Mouse (Mus musculus): ENCODE measurements around the gene Ints7. TPM values are rescaled to one million over a fixed set of nuclear protein-coding genes. Genes with fewer than 3 reads are reported as not detected.

The Ints7 gene
- polyA plus RNA-seq, 1 experiment, result not detected

- 93% methylated on average over 8 of the region's 8 CpGs for WGBS
- Histone ChIP-seq H3K4me1 (ENCODE audit: control insufficient read depth, insufficient read depth, low read length) (peaks cover 8% of the 10 kb centered on the region), H3K4me3 (ENCODE audit: insufficient read depth, low read depth, low read length) (no peak overlapping the region), H3K27ac (ENCODE audit: insufficient read depth, low read depth, low read length) (no peak overlapping the region)
- TF ChIP-seq POLR2A (IDR thresholded peaks at IDR 0.05; ENCODE audit: insufficient read depth, low read depth, low read length) (no peak), CTCF (IDR thresholded peaks at IDR 0.05; ENCODE audit: insufficient read depth, low read depth, low read length) (no peak)
Measured at GRCm38 (mm10) chr1:191596076-191596475, 20.6 kb downstream of the Ints7 start.

GRCm38 (mm10) chr1:191599210-191599609 is 23.8 kb downstream of the Ints7 start:
- Histone ChIP-seq H3K27ac (ENCODE audit: insufficient read depth, low read depth, low read length) (no peak overlapping the region), H3K4me1 (ENCODE audit: control insufficient read depth, insufficient read depth, low read length) (no peaks in the 10 kb centered on the region), H3K4me3 (ENCODE audit: insufficient read depth, low read depth, low read length) (no peak overlapping the region)
- WGBS, result 79% methylated on average over 5 of the region's 5 CpGs
- no peak for TF ChIP-seq CTCF (IDR thresholded peaks at IDR 0.05; ENCODE audit: insufficient read depth, low read depth, low read length)
- no peak for TF ChIP-seq POLR2A (IDR thresholded peaks at IDR 0.05; ENCODE audit: insufficient read depth, low read depth, low read length)

- no peak for TF ChIP-seq POLR2A (IDR thresholded peaks at IDR 0.05; ENCODE audit: insufficient read depth, low read depth, low read length)
- TF ChIP-seq CTCF (IDR thresholded peaks at IDR 0.05; ENCODE audit: insufficient read depth, low read depth, low read length), result no peak
- WGBS, result 44% methylated on average over 3 of the region's 3 CpGs
- no peak overlapping the region for H3K4me3 ChIP-seq (ENCODE audit: insufficient read depth, low read depth, low read length)
- no peaks in the 10 kb centered on the region for H3K4me1 ChIP-seq (ENCODE audit: control insufficient read depth, insufficient read depth, low read length)
- no peak overlapping the region for H3K27ac ChIP-seq (ENCODE audit: insufficient read depth, low read depth, low read length)
Measured at GRCm38 (mm10) chr1:191604690-191605089, 29.3 kb downstream of the Ints7 start.

- H3K27ac ChIP-seq (ENCODE audit: insufficient read depth, low read depth, low read length), result no peak overlapping the region
- 94% methylated on average over 6 of the region's 6 CpGs for WGBS
- no peak for TF ChIP-seq CTCF (IDR thresholded peaks at IDR 0.05; ENCODE audit: insufficient read depth, low read depth, low read length)
- no peaks in the 10 kb centered on the region for H3K4me1 ChIP-seq (ENCODE audit: control insufficient read depth, insufficient read depth, low read length)
- no peak overlapping the region for H3K4me3 ChIP-seq (ENCODE audit: insufficient read depth, low read depth, low read length)
Measured at GRCm38 (mm10) chr1:191609051-191609450, 33.6 kb downstream of the Ints7 start.

- TF ChIP-seq CTCF (IDR thresholded peaks at IDR 0.05; ENCODE audit: insufficient read depth, low read depth, low read length) (no peak), POLR2A (IDR thresholded peaks at IDR 0.05; ENCODE audit: insufficient read depth, low read depth, low read length) (no peak)
- 94% methylated on average over 1 of the region's 1 CpGs for WGBS
- Histone ChIP-seq H3K4me3 (ENCODE audit: insufficient read depth, low read depth, low read length) (no peak overlapping the region), H3K4me1 (ENCODE audit: control insufficient read depth, insufficient read depth, low read length) (no peaks in the 10 kb centered on the region), H3K27ac (ENCODE audit: insufficient read depth, low read depth, low read length) (no peak overlapping the region)
Measured at GRCm38 (mm10) chr1:191609578-191609977, 34.1 kb downstream of the Ints7 start.

GRCm38 (mm10) chr1:191610357-191610756 is 34.9 kb downstream of the Ints7 start:
- Histone ChIP-seq H3K4me1 (ENCODE audit: control insufficient read depth, insufficient read depth, low read length) (no peaks in the 10 kb centered on the region), H3K4me3 (ENCODE audit: insufficient read depth, low read depth, low read length) (no peak overlapping the region), H3K27ac (ENCODE audit: insufficient read depth, low read depth, low read length) (no peak overlapping the region)
- no peak for TF ChIP-seq POLR2A (IDR thresholded peaks at IDR 0.05; ENCODE audit: insufficient read depth, low read depth, low read length)
- no peak for TF ChIP-seq CTCF (IDR thresholded peaks at IDR 0.05; ENCODE audit: insufficient read depth, low read depth, low read length)
- 86% methylated on average over 7 of the region's 7 CpGs for WGBS

GRCm38 (mm10) chr1:191611686-191612085 is 36.2 kb downstream of the Ints7 start:
- WGBS, result 81% methylated on average over 9 of the region's 9 CpGs
- Histone ChIP-seq H3K27ac (ENCODE audit: insufficient read depth, low read depth, low read length) (no peak overlapping the region), H3K4me3 (ENCODE audit: insufficient read depth, low read depth, low read length) (no peak overlapping the region), H3K4me1 (ENCODE audit: control insufficient read depth, insufficient read depth, low read length) (no peaks in the 10 kb centered on the region)
- no peak for TF ChIP-seq POLR2A (IDR thresholded peaks at IDR 0.05; ENCODE audit: insufficient read depth, low read depth, low read length)
- TF ChIP-seq CTCF (IDR thresholded peaks at IDR 0.05; ENCODE audit: insufficient read depth, low read depth, low read length), result no peak

- TF ChIP-seq CTCF (IDR thresholded peaks at IDR 0.05; ENCODE audit: insufficient read depth, low read depth, low read length), result no peak
- TF ChIP-seq POLR2A (IDR thresholded peaks at IDR 0.05; ENCODE audit: insufficient read depth, low read depth, low read length), result no peak
- Histone ChIP-seq H3K27ac (ENCODE audit: insufficient read depth, low read depth, low read length) (no peak overlapping the region), H3K4me3 (ENCODE audit: insufficient read depth, low read depth, low read length) (no peak overlapping the region)
Measured at GRCm38 (mm10) chr1:191612877-191613276, 37.4 kb downstream of the Ints7 start.

GRCm38 (mm10) chr1:191616245-191616644 is 40.8 kb downstream of the Ints7 start:
- Histone ChIP-seq H3K4me1 (ENCODE audit: control insufficient read depth, insufficient read depth, low read length) (no peaks in the 10 kb centered on the region), H3K27ac (ENCODE audit: insufficient read depth, low read depth, low read length) (no peak overlapping the region), H3K4me3 (ENCODE audit: insufficient read depth, low read depth, low read length) (no peak overlapping the region)
- TF ChIP-seq POLR2A (IDR thresholded peaks at IDR 0.05; ENCODE audit: insufficient read depth, low read depth, low read length) (no peak), CTCF (IDR thresholded peaks at IDR 0.05; ENCODE audit: insufficient read depth, low read depth, low read length) (no peak)
- WGBS, result 70% methylated on average over 8 of the region's 8 CpGs

More at GRCm38 (mm10) chr1:191612877-191613276, 37.4 kb downstream of the Ints7 start:
- H3K4me1 ChIP-seq (ENCODE audit: control insufficient read depth, insufficient read depth, low read length), result no peaks in the 10 kb centered on the region
- 88% methylated on average over 16 of the region's 16 CpGs for WGBS

GRCm38 (mm10) chr1:191617589-191617988 is 42.2 kb downstream of the Ints7 start:
- no peaks in the 10 kb centered on the region for H3K4me1 ChIP-seq (ENCODE audit: control insufficient read depth, insufficient read depth, low read length)

More at GRCm38 (mm10) chr1:191617589-191617988, 42.2 kb downstream of the Ints7 start:
- H3K27ac ChIP-seq (ENCODE audit: insufficient read depth, low read depth, low read length), result no peak overlapping the region
- TF ChIP-seq CTCF (IDR thresholded peaks at IDR 0.05; ENCODE audit: insufficient read depth, low read depth, low read length) (no peak), POLR2A (IDR thresholded peaks at IDR 0.05; ENCODE audit: insufficient read depth, low read depth, low read length) (no peak)
- no peak overlapping the region for H3K4me3 ChIP-seq (ENCODE audit: insufficient read depth, low read depth, low read length)
- 88% methylated on average over 3 of the region's 3 CpGs for WGBS

Measured in olfactory bulb, adult 2 months (tissue).